ENCODE assay signal across 29 mouse cellular contexts in genomic region chr16:48395278-48395677, GRCm38 (mm10). TPM values are rescaled to one million over a fixed set of nuclear protein-coding genes. Genes with fewer than 3 reads are reported as not detected.
DNase-seq lines count a peak whose midpoint lies in the region; ATAC-seq and TF ChIP-seq lines count a peak whose summit lies in the region.
"Had no signal": no experiment of that assay in that cellular context is flagged by ENCODE, and none has a peak within 500 bp of the region (broad histone marks: within the 10 kb centered on the region; RNA-seq: fewer than 3 reads in every experiment).

No protein-coding gene starts in this region.

- no peak overlapping the region for H3K27ac ChIP-seq in kidney, adult 2 months (ENCODE audit: insufficient read depth, low read depth, low read length)
- H3K27ac ChIP-seq in kidney, postnatal 0 days, result no peak overlapping the region
- H3K27ac ChIP-seq in kidney, embryonic 16.5 days (ENCODE audit: low read length), result no peak overlapping the region
- H3K27ac ChIP-seq in heart, embryonic 10.5 days, result no peak overlapping the region
- H3K27ac ChIP-seq: embryonic facial prominence, embryonic 12.5 days; embryonic facial prominence, embryonic 15.5 days; heart, embryonic 13.5 days; hindbrain, embryonic 14.5 days had no signal

- peak; percentile 54; the same call in 1 of the 2 replicates for ATAC-seq in kidney, postnatal 0 days (replicated peaks; ENCODE audit: low FRiP score, low read depth)
- ATAC-seq in kidney, embryonic 16.5 days (ENCODE audit: low FRiP score, low TSS enrichment), result no peak
- ATAC-seq: forebrain, embryonic 14.5 days; forebrain, postnatal 0 days; Patski had no signal

- H3K4me3 ChIP-seq in kidney, adult 2 months (ENCODE audit: insufficient read depth, low read depth, low read length), result no peak overlapping the region
- H3K4me3 ChIP-seq in kidney, postnatal 0 days (replicated peaks; ENCODE audit: low read depth, low read length), result no peak overlapping the region
- H3K4me3 ChIP-seq in kidney, embryonic 16.5 days (ENCODE audit: low read length), result no peak overlapping the region
- H3K4me3 ChIP-seq in heart, embryonic 10.5 days, result no peak overlapping the region
- H3K4me3 ChIP-seq: embryonic facial prominence, embryonic 12.5 days; embryonic facial prominence, embryonic 15.5 days; heart, embryonic 13.5 days had no signal

- H3K9me3 ChIP-seq in kidney, postnatal 0 days (replicated peaks; ENCODE audit: low read length), result no peaks in the 10 kb centered on the region
- H3K9me3 ChIP-seq in kidney, embryonic 16.5 days (ENCODE audit: low read length), result no peaks in the 10 kb centered on the region
- no peaks in the 10 kb centered on the region for H3K9me3 ChIP-seq in heart, embryonic 10.5 days
- H3K9me3 ChIP-seq: embryonic facial prominence, embryonic 12.5 days; embryonic facial prominence, embryonic 15.5 days; G1E; heart, embryonic 13.5 days had no signal

- DNase-seq in kidney, adult 2 months, result peak; percentile 54
- DNase-seq in kidney, adult 18-20 months, result no peak
- DNase-seq in kidney, postnatal 0 days (ENCODE audit: low spot score), result no peak
- DNase-seq in skeletal muscle tissue, adult 2 months (ENCODE audit: low read depth, low spot score), result peak; percentile 1
- DNase-seq in urinary bladder, postnatal 25 days (ENCODE audit: low spot score), result no peak
- DNase-seq in heart, embryonic 10.5 days (ENCODE audit: low spot score), result no peak
- DNase-seq: adrenal gland, postnatal 10 days; adrenal gland, postnatal 36 days; B cell, adult 2 months; cerebellum, adult 18-20 months; cerebellum, adult 9-11 months; cerebellum, postnatal 25 days; forebrain, postnatal 0 days; gastrocnemius, postnatal 25 days; heart, adult 18-20 months; heart, postnatal 14 days; heart, postnatal 4 days had no signal

- TF ChIP-seq CTCF in kidney, adult 2 months (conservative IDR thresholded peaks at IDR 0.05; ENCODE audit: insufficient read depth, insufficient read length, low read depth, low read length), result no peak
- TF ChIP-seq CTCF in kidney, postnatal 0 days (IDR thresholded peaks at IDR 0.05; ENCODE audit: low read depth), result no peak

- H3K4me2 ChIP-seq in kidney, postnatal 0 days (ENCODE audit: low read length), result no peak overlapping the region
- H3K4me2 ChIP-seq in kidney, embryonic 16.5 days (replicated peaks; ENCODE audit: low read depth, low read length), result no peak overlapping the region
- H3K4me2 ChIP-seq: embryonic facial prominence, embryonic 12.5 days; embryonic facial prominence, embryonic 15.5 days; heart, embryonic 13.5 days; hindbrain, embryonic 14.5 days had no signal

- no peaks in the 10 kb centered on the region for H3K4me1 ChIP-seq in kidney, adult 2 months (ENCODE audit: control insufficient read depth, insufficient read depth, low read length)
- no peaks in the 10 kb centered on the region for H3K4me1 ChIP-seq in kidney, postnatal 0 days (replicated peaks; ENCODE audit: insufficient read depth, low read length)
- H3K4me1 ChIP-seq in kidney, embryonic 16.5 days (ENCODE audit: insufficient read depth, low read length), result peaks cover 4% of the 10 kb centered on the region
- H3K4me1 ChIP-seq in heart, embryonic 10.5 days, result no peaks in the 10 kb centered on the region
- H3K4me1 ChIP-seq: embryonic facial prominence, embryonic 12.5 days; embryonic facial prominence, embryonic 15.5 days; heart, embryonic 13.5 days had no signal

- TF ChIP-seq POLR2A in kidney, adult 2 months (IDR thresholded peaks at IDR 0.05; ENCODE audit: low read depth, low read length), result no peak

- no peaks in the 10 kb centered on the region for H3K36me3 ChIP-seq in kidney, adult 2 months (ENCODE audit: control insufficient read depth, insufficient read depth, low read length)
- no peaks in the 10 kb centered on the region for H3K36me3 ChIP-seq in kidney, postnatal 0 days (ENCODE audit: insufficient read depth, low read length)
- H3K36me3 ChIP-seq in kidney, embryonic 16.5 days (ENCODE audit: insufficient read depth, low read length), result no peaks in the 10 kb centered on the region
- no peaks in the 10 kb centered on the region for H3K36me3 ChIP-seq in heart, embryonic 10.5 days
- H3K36me3 ChIP-seq: embryonic facial prominence, embryonic 12.5 days; embryonic facial prominence, embryonic 15.5 days; G1E; heart, embryonic 13.5 days had no signal

- no peaks in the 10 kb centered on the region for H3K27me3 ChIP-seq in kidney, adult 2 months (replicated peaks; ENCODE audit: control insufficient read depth, insufficient read depth, low read length)
- H3K27me3 ChIP-seq in kidney, postnatal 0 days (ENCODE audit: insufficient read depth, low read length), result no peaks in the 10 kb centered on the region
- no peaks in the 10 kb centered on the region for H3K27me3 ChIP-seq in kidney, embryonic 16.5 days (ENCODE audit: insufficient read depth, low read length)
- H3K27me3 ChIP-seq in heart, embryonic 10.5 days (ENCODE audit: insufficient read depth, poor library complexity, severe bottlenecking), result no peaks in the 10 kb centered on the region
- H3K27me3 ChIP-seq: CH12.LX; embryonic facial prominence, embryonic 12.5 days; embryonic facial prominence, embryonic 15.5 days; heart, embryonic 13.5 days; Patski had no signal

- H3K9ac ChIP-seq in kidney, postnatal 0 days (ENCODE audit: low read depth, low read length), result no peak overlapping the region
- H3K9ac ChIP-seq in kidney, embryonic 16.5 days (replicated peaks; ENCODE audit: low read length), result no peak overlapping the region
- H3K9ac ChIP-seq: embryonic facial prominence, embryonic 12.5 days; embryonic facial prominence, embryonic 15.5 days; forebrain, postnatal 0 days; heart, embryonic 13.5 days; hindbrain, embryonic 14.5 days had no signal

- 50% methylated on average over 2 of the region's 2 CpGs for WGBS in kidney, adult 2 months
- WGBS in kidney, postnatal 0 days, result 77% methylated on average over 2 of the region's 2 CpGs
- WGBS in kidney, embryonic 16.5 days, result 81% methylated on average over 2 of the region's 2 CpGs
- WGBS in heart, embryonic 10.5 days, result 79% methylated on average over 2 of the region's 2 CpGs

RNA-seq across cellular contexts. Expression of gene Gm5485, which starts 16.9 kb away (rescaled TPM):
- polyA plus RNA-seq in kidney, adult 2 months (2012; rRNA removed), result not detected in 2 replicates
- 0.31 and 0.39 TPM in 2 replicates for polyA plus RNA-seq in kidney, postnatal 0 days (2015; fragmentation: Nextera tagmentation; extraction: Ambion mirVana)
- not detected in 2 replicates for polyA plus RNA-seq in kidney, embryonic 16.5 days (2015; fragmentation: Nextera tagmentation; extraction: Ambion mirVana)
- polyA plus RNA-seq in heart, embryonic 10.5 days (2016; fragmentation: Nextera tagmentation; extraction: Ambion mirVana), result not detected in 2 replicates
- polyA plus RNA-seq: embryonic facial prominence, embryonic 12.5 days; embryonic facial prominence, embryonic 15.5 days; forebrain, embryonic 11.5 days; forebrain, embryonic 14.5 days; forebrain, postnatal 0 days; G1E; gonadal fat pad, adult 2 months; heart, embryonic 13.5 days; hindbrain, embryonic 11.5 days; hindbrain, embryonic 14.5 days; Patski had no signal

RNA-seq across cellular contexts. Expression of gene Morc1, which starts 35.8 kb away (rescaled TPM):
- 0.02 TPM in 1 of 2 replicates, not detected in the other for polyA plus RNA-seq in kidney, adult 2 months (2012; rRNA removed)
- 0.05 and 0.08 TPM in 2 replicates for polyA plus RNA-seq in kidney, postnatal 0 days (2015; fragmentation: Nextera tagmentation; extraction: Ambion mirVana)
- polyA plus RNA-seq in kidney, embryonic 16.5 days (2015; fragmentation: Nextera tagmentation; extraction: Ambion mirVana), result 0.06 and 0.16 TPM in 2 replicates
- polyA plus RNA-seq in heart, embryonic 10.5 days (2016; fragmentation: Nextera tagmentation; extraction: Ambion mirVana), result 0.05 TPM in 1 of 2 replicates, not detected in the other
- polyA plus RNA-seq: embryonic facial prominence, embryonic 12.5 days; forebrain, embryonic 11.5 days; G1E; hindbrain, embryonic 11.5 days; Patski had no signal

Comparison
In these comparisons a context has a peak if more than half of its experiments do, and no peak if none do; other contexts are left out.
1. DNase-seq: peak in kidney, adult 2 months (single experiment) and skeletal muscle tissue, adult 2 months (single experiment); none in kidney, adult 18-20 months (single experiment), kidney, postnatal 0 days (single experiment), urinary bladder, postnatal 25 days (single experiment) and heart, embryonic 10.5 days (single experiment).